Mouse (Mus musculus): ENCODE measurements around the gene Ttc27. TPM values are rescaled to one million over a fixed set of nuclear protein-coding genes. Genes with fewer than 3 reads are reported as not detected.

Ttc27 gene
- polyA plus RNA-seq, 1 experiment from 2014 or later = 31.0 TPM

- no peak for TF ChIP-seq CTCF (IDR thresholded peaks at IDR 0.05)
- ChIA-PET POLR2A (interaction anchor here (0.5 kb wide), 1 partner anchor 208 kb away, joined by 3 read pairs; no protein-coding TSS in a partner anchor), CTCF (interaction anchor here (0.7 to 0.8 kb wide), 3 partner anchors 12 to 193 kb away, joined by 3 to 4 read pairs (median 4); partner anchors contain the start of gene Ltbp1)
- in situ Hi-C loops (cut with MboI; ENCODE audit: low pct_unique_long_range_greater_than_20kb) = loop anchor here (5.0 to 25.0 kb wide), 5 partner anchors 48 to 718 kb away; no protein-coding TSS in a partner anchor
- no peaks in the 10 kb centered on the region for H3K27me3 ChIP-seq
- ATAC-seq (peak; percentile 99), DNase-seq (ENCODE audit: low read depth, low spot score) (peak; percentile 73)
Measured at GRCm38 (mm10) chr17:74819711-74820110, 102.2 kb downstream of the Ttc27 start.

GRCm38 (mm10) chr17:74830851-74831250, 113.3 kb downstream of the Ttc27 start:
- in situ Hi-C loops (cut with MboI; ENCODE audit: low pct_unique_long_range_greater_than_20kb) = no loop called here
- ChIA-PET CTCF (interaction anchor here (1.1 kb wide), 1 partner anchor 11 kb away, joined by 4 read pairs; no protein-coding TSS in a partner anchor), POLR2A (interaction anchor here (0.6 kb wide), 1 partner anchor 9 kb away, joined by 4 read pairs; no protein-coding TSS in a partner anchor)
- H3K27me3 ChIP-seq = no peaks in the 10 kb centered on the region
- TF ChIP-seq CTCF (IDR thresholded peaks at IDR 0.05) = no peak
- ATAC-seq = no peak
- DNase-seq (ENCODE audit: low read depth, low spot score) = no peak

DNA sequence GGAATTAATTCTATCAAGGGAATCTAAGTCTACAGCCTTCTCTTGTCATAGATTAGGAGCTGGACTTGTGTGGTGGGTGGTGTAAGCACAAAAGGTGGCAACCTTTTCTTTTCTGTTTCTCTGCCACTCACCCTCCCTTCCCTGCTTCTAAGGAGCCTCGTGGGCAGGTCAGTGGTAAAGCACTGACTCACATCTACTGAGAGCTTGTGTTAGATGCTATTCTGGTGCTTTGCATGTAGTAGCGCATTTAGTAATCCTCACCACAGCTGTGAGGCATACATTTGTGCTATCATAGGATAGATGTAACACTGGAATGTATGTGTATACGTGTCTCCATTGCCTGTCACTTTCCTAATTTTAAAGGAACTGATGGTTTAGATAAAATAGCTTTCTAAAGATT, 124.2 kb downstream of the Ttc27 start:
- in situ Hi-C loops (cut with MboI; ENCODE audit: low pct_unique_long_range_greater_than_20kb) = no loop called here
- ATAC-seq (no peak), DNase-seq (ENCODE audit: low read depth, low spot score) (no peak)
- H3K27me3 ChIP-seq = no peaks in the 10 kb centered on the region
- POLR2A ChIA-PET = no interaction called here
- no peak for TF ChIP-seq CTCF (IDR thresholded peaks at IDR 0.05)
- CTCF ChIA-PET = interaction anchor here (1.5 kb wide), 1 partner anchor 12 kb away, joined by 3 read pairs; no protein-coding TSS in a partner anchor

DNA sequence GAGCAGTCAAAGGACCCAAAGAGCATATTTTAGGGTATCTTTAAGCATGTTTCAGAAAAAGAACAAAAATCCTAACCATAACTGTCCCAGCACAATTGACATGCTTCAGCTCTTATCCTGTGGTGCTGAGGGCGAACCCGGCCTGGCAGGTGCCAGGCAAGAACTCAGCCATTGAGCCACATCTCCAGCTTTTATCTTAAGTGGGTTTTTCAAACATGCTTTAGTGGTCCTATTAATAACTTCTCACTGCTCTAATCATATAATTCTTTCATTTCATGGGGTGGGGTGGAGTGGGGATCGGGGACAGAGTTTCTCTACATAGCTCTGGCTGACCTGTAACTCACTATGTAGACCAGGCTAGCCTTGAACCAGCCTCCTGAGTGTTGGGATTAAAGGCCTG, 125.1 kb downstream of the Ttc27 start:
- ChIA-PET POLR2A (no interaction called here), CTCF (interaction anchor here (1.5 kb wide), 1 partner anchor 11 kb away, joined by 3 read pairs; no protein-coding TSS in a partner anchor)
- DNase-seq (ENCODE audit: low read depth, low spot score) = no peak
- TF ChIP-seq CTCF (IDR thresholded peaks at IDR 0.05) = no peak
- ATAC-seq = no peak
- in situ Hi-C loops (cut with MboI; ENCODE audit: low pct_unique_long_range_greater_than_20kb) = no loop called here
- H3K27me3 ChIP-seq = no peaks in the 10 kb centered on the region

- ATAC-seq = no peak
- in situ Hi-C loops (cut with MboI; ENCODE audit: low pct_unique_long_range_greater_than_20kb) = no loop called here
- no peaks in the 10 kb centered on the region for H3K27me3 ChIP-seq
- DNase-seq (ENCODE audit: low read depth, low spot score) = no peak
- CTCF ChIA-PET = no interaction called here
- TF ChIP-seq CTCF (IDR thresholded peaks at IDR 0.05) = no peak
- POLR2A ChIA-PET = no interaction called here
Measured at GRCm38 (mm10) chr17:74843486-74843885, 126.0 kb downstream of the Ttc27 start.

DNA sequence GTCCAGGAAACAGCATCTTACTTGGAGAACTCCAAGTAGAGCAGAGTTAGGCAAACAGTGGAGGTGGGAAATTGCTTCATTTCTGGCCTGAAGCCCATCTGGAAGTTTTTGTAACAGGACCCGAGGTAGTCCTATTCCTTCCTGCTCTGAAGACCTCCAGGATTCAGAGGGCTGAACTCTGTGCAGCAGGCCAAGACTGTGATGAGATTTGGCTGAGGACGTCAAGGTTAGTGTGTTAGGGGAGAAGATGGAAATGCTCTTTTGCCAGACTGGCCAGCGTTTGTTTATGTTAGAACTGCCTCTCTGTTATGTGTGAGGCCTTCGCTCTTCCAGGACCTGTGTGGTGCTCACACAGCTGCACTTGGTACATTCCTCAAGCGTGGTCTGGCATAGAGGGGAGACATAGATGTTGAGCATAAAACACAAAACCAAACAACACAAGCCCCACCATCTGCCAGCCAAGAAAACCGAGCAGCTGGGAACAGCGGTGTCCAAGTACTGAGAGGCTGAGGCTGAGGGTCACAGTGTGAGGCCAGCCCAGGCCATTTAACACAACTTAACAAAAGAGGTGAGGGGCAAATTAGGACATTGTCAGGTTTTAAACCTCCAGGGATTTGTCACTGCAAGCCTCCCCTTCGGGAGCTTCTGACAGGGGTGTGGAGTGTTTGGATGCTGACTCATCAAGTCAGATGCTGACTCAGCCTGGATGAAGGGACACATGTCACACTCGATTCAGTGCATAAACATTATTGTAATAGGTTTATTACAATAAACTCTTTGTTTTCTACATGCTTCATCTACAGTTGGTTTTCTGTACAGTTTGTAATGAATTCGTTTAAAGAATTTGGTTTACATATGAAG, 128.7 kb downstream of the Ttc27 start:
- ChIA-PET CTCF (no interaction called here), POLR2A (no interaction called here)
- ATAC-seq (no peak), DNase-seq (ENCODE audit: low read depth, low spot score) (no peak)
- H3K27me3 ChIP-seq = no peaks in the 10 kb centered on the region
- in situ Hi-C loops (cut with MboI; ENCODE audit: low pct_unique_long_range_greater_than_20kb) = no loop called here
- no peak for TF ChIP-seq CTCF (IDR thresholded peaks at IDR 0.05)

GRCm38 (mm10) chr17:74850216-74850615, 132.7 kb downstream of the Ttc27 start:
- no peak for TF ChIP-seq CTCF (IDR thresholded peaks at IDR 0.05)
- no peaks in the 10 kb centered on the region for H3K27me3 ChIP-seq
- no peak for DNase-seq (ENCODE audit: low read depth, low spot score)
- POLR2A ChIA-PET = no interaction called here
- no peak for ATAC-seq
- in situ Hi-C loops (cut with MboI; ENCODE audit: low pct_unique_long_range_greater_than_20kb) = no loop called here
- CTCF ChIA-PET = no interaction called here

GRCm38 (mm10) chr17:74859298-74859697, 141.8 kb downstream of the Ttc27 start:
- CTCF ChIA-PET = no interaction called here
- no peaks in the 10 kb centered on the region for H3K27me3 ChIP-seq
- in situ Hi-C loops (cut with MboI; ENCODE audit: low pct_unique_long_range_greater_than_20kb) = no loop called here
- ATAC-seq (no peak), DNase-seq (ENCODE audit: low read depth, low spot score) (no peak)
- POLR2A ChIA-PET = no interaction called here
- no peak for TF ChIP-seq CTCF (IDR thresholded peaks at IDR 0.05)

DNA sequence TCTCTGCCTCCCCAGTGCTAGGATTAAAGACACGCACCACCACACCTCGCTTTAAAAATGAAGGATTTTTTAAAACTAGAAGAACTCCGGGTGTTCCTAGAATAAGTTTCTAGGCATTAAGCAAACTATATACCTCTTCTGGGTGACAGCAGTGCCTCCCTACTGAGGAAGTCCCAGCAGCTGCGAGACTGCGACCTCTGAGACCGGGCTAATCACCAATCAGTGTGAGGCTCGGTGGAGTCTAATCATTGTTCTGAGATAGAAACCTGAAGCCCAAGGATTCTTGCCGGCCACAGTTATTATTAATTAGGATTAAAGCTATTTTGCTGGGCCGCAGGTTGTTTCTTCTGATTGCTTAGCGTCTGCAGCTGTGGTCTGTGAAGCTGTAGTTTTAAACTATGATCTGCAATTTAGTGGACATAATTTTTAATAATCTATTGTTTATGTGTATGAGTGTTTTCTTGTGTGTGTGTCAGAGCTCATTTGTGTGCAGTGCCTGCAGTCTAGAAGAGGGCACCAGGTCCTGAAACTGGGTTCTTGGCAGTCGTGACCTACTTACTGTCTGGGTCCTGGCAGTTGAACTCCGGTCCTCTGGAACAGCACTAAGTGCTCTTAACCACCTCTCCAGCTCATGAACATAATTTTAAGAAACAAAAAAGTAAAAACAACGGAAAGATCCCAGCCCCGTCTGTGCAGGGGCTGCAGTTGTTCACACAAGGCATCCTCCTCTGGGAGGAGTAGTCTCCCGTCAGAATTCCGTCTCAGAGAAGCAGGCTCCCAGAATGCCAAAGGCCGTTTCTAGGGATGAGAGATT, 142.9 kb downstream of the Ttc27 start:
- ATAC-seq (no peak), DNase-seq (ENCODE audit: low read depth, low spot score) (no peak)
- POLR2A ChIA-PET = no interaction called here
- in situ Hi-C loops (cut with MboI; ENCODE audit: low pct_unique_long_range_greater_than_20kb) = no loop called here
- no peak for TF ChIP-seq CTCF (IDR thresholded peaks at IDR 0.05)
- no peaks in the 10 kb centered on the region for H3K27me3 ChIP-seq
- CTCF ChIA-PET = no interaction called here

GRCm38 (mm10) chr17:74863845-74864244, 146.3 kb downstream of the Ttc27 start:
- ATAC-seq (no peak), DNase-seq (ENCODE audit: low read depth, low spot score) (no peak)
- H3K27me3 ChIP-seq = no peaks in the 10 kb centered on the region
- TF ChIP-seq CTCF (IDR thresholded peaks at IDR 0.05) = no peak
- in situ Hi-C loops (cut with MboI; ENCODE audit: low pct_unique_long_range_greater_than_20kb) = no loop called here
- POLR2A ChIA-PET = no interaction called here
- CTCF ChIA-PET = interaction anchor here (0.9 to 1.4 kb wide), 2 partner anchors 35 to 52 kb away, joined by 3 read pairs; no protein-coding TSS in a partner anchor

Measured in Patski (cell line).